Mouse (Mus musculus): ENCODE measurements around the gene Upk2.

The Upk2 gene

DNA sequence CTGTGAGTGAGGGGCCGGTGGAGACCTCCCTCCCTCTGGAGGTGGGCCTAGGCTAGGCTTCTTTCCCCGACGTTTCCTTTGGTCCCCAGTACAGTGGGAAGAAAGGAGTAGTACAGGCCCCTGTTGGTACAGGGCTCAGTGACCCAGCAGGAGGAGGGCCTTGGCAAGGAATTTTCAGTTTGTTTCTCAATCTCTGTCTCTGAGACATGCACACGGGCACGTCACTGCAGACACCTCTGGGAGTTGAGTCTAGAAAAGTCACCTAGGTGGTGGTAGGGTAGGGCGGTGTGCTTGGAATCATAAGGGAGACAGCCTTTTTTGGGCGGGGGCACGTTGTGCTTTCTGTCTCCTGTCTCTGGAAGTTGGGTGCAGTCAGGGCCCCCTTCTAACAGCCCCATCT is 33.6 kb upstream of the Upk2 start:
- DNase-seq (ENCODE audit: low spot score), result no peak

DNA sequence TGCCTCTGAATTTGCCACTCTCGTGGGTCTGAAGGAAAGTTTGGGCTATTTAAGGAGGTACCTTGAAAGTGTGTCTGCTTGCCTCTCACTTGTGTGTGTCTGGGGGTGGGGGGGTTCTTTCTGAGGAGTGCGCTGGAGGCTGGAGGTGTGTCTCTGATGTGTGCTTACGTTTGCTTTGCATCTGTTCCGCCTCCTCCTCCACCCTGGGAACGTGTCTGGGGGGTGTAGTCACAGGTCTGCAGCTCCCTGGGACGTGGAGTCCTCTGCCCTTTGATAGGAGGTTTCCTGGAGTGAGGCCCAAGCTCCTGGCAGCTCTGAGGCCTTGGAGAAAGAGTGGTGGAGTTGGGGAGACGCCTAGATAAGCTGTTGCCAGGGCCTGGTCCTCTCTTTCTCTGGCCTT is 32.7 kb upstream of the Upk2 start:
- DNase-seq (ENCODE audit: low spot score), result no peak

DNA sequence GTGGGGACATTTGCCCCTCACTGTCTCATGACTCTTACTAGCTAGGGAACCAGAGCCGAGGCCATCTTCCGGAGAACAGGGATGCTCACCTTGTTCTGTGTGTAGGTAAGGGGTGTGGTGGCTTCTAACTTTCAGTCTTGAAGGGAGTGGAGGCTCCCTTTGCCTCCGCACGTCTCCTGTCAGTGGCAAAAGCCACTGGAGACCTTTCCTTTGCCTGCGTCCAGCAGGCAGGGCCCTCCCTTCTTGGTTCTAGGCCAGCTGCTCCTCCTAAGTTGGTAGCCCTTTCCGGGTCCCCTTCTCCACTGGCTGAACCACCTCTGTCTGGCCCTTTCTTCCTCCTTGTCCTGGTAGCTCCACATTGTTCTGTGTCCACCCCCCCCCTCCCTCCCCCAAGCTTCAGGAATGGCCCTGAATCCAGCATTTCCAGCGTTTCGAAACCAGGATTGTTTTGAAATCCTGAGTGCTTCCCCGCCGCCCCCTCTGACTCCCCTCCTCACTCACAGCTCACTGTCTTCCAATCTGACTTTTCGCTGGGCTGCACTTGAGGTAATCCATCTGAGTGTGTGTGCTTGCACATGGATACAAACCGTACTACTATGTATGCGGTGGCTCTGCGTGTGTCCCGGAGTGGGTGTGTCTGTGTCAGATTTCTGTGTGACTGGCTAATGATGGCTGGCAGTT is 32.1 kb upstream of the Upk2 start:
- no peak for DNase-seq (ENCODE audit: low spot score)

DNA sequence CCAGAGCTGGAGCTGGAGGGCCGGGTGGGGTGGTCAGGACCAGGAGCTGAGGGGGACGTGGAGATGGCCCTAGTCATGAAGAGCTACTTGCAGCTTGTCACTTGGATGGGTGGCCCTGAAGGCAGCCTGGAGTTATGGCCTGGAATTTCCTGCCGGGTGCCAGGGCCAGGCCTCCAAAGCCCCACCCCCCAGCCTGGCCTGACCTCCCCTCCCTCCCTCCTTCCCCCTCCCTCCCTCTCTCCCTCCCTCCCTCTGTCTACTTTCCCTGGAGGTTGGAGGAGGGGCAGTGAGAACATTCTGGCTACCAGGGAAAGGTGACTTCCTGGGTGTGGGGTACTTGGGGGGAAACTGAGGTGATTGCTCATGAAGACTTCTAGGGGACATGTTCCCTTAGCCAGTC is 31.6 kb upstream of the Upk2 start:
- DNase-seq (ENCODE audit: low spot score), result no peak

DNA sequence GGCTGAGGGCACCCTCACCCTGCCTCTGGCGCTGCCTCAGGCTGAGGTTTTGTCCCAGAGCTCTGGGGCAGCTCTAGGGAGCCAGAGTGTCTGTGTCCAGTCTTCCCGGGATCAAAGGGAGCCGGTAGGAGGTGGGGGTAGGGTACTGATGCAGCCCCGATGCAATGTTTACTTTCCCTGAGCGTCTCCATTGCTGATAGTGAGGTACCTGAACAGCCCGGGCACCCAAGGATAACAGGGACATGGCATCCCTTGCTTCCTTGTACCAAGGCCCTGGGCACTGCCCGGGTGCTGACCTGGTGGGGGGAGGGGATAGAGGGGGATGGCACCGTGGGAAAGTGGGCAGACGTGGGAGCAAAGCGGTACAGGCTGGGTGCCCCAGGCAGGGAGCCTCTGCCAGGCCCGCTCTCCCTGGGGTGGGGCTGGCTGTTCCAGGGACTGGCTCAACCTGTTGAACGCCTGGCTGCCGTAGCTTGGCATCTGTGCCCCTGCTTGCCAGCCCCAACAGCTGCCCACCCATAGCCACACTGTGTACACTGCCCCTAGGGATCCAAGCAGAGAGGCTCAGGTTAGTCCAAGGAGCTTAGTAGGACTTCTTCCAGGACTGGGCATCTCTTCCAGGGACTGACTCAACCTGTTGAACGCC is 30.9 kb upstream of the Upk2 start:
- DNase-seq (ENCODE audit: low spot score), result no peak

DNA sequence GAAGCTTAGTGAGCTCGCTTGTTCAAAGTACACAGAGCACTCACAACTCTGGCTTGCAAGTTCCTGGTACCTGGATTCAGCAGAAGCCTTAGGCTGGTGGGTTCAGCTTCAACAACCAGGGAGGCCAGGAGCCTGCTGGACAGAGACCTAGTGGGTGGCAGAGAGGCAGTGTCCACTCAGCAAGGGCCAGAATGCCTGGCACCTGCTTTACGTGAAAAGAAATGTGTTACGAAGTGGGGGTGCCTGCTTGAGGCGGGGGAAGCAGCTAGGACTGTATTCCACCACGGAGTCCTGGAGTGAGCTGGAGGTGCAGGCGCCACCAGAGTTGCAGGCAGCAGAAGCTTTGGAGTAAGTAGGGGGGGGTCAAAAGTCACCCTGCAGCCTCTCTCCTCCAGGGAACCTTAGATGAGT is 30.3 kb upstream of the Upk2 start:
- no peak for DNase-seq (ENCODE audit: low spot score)

DNA sequence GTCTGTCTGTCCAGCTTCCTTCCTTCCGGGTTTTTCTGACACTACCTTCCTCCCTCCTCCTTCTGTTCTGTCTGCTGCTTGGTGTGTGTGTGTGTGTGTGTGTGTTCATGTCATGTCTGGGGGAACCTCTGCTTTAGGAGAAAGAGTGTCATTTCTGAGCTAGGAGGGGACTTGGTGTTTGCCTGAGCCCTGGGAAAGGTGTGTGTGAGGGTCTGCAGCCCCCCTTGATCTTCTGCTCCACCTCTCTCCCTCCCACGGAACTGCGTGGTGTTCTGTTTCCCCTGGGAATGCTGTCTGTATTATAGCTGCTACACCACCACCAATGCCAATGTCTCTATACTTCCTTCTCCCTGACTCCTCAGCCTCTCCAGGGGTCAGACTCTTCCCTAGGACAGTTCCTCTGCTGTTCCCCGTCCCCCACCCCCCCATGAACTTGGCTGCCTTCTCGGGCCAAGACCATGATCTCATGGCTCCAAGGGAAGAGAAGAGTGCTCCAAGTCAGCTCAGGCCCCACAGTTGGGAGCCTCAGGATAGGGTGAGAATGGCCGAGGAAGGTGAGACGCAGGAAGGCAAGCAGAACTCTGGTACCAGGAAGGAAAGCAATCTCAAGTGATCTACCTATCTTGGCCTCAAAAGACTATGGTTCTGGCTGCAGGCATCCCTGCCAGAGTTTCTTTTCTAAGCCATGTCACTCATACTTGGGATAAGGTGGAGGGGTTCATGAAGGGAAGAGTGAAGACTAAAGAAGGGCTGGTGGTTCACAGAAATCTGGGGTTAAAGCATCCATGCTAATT is 29.7 kb upstream of the Upk2 start:
- DNase-seq (ENCODE audit: low spot score), result no peak

DNA sequence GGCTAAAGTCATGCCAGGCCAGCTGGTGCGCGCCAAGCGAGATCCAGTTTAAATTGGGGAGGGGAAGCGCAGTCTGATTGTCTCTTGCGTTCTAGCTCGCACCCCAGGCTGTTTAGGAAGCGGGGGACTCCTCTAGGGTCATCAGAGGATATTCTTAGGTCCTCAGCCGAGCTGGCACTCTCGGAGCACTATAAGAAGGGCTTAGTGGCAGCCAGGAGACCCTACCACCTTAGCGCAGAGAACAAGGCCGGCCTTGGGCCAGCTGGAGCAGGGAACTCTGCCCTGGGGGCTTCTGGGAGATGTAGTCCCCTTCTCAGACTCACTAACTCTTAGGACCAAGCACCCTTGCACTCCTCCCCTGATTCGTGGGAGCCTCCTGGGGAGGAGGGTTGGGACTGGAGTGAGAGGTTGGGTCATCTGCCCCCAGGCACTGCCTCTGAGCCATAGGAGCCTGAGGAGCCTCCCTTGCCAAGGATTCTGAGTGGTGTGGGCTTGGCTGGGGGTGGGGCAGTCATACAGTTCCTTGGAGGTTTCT is 28.8 kb upstream of the Upk2 start:
- DNase-seq (ENCODE audit: low spot score), result no peak

DNA sequence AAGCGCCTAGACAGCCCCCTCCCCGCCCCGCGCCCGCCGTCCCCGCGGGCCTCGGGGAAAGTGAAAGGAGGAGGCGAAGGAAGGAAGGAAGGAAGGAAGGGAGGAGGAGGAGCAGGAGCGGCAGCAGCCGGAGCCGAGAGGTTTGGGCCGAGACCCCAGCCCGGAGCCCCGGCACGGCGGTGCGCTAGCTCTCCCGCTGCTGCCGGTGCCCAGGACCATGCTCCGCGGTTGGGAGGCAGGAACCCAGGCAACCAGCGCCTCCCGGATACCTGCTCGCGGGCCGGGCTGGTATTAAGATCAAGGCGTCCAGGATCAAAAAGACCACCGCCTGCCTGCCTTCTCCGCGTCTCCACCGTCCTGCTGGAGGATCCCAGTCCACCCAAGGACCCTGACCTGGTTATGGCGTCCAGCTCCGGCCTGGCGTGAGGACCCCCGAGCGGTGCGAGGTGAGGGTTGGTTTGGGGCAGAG is 28.3 kb upstream of the Upk2 start:
- DNase-seq (ENCODE audit: low spot score), result no peak

DNA sequence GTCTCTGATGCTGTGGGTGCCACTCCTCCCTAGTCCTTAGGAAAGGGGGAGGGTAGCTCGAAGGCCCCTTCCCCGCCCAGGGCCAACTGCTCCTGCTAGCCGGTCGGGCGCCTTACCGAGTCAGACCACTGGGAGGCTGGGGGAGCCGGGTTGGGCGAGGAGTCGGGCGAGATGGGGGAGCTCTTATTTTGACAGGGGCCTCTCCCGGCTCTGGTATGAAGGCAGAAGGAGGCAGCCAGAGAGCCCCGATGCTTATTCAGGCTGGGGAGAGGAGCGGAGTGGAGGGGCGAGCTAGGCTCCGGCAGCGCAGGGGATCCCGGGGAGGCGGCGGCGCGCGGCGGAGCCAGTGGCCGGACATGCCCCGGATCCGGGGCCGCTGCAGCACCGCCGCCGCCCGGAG is 27.8 kb upstream of the Upk2 start, which contains the start of gene Bcl9l:
TSS of gene Bcl9l (plus strand) at position 274 of the 400 bp plus-strand sequence.
- peak; percentile 90 for DNase-seq (ENCODE audit: low spot score)

DNA sequence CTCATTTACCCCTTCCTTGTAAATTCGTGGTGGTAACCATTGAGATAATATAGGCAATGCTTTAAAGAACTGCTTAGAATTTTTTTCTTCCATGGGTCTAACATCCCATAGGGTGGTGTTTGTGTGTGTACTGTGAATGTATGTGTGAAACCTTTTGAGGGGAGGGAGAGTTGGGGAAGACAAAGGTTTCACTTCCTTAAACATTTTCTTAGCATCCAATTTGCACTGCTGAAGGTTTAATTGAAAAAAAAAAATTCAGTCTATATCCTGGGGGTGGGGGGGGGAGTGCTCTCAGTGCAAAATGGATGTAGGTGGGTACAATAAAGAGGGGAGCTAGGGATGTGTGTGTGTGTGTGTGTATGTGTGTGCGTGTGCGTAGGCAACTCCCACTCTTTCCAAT is 27.3 kb upstream of the Upk2 start:
- DNase-seq (ENCODE audit: low spot score), result no peak

DNA sequence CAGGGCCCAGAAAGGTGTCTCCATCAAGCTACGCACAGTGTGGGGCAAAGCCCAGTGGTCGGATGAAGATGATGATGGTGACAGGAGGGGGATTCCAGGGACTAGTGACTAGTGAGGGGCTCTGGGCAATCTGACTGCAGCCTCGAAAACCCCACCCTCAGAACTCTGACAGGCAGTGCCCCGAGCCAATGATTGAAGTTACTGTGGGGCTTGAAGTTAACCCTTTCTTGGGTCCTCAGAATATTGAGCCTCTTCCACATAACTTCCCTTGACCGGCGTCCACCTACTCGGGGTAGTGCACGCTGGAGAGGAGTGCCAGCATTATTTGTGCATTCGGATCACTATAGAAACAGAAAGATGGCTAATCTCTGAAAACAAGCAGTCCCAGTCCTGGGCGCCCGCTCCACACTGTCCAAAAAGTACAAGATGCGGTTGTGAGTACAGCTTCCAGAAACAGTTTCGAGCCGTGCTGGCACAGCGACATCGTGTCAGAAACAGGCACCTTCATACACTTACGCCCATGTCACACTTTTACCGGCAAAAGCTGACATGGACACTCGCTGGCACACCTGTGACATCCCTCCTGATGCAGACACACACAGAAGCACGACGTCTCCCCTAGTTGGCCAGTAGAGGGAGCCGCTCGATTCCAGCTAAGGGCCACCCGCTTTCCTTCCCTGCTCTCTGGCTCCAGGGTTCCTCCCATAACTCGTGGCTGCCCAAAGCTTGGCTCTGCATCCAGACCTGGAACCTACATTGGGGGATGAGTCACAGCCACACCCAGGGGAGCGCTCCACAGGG is 25.1 kb upstream of the Upk2 start:
- DNase-seq (ENCODE audit: low spot score), result no peak

DNA sequence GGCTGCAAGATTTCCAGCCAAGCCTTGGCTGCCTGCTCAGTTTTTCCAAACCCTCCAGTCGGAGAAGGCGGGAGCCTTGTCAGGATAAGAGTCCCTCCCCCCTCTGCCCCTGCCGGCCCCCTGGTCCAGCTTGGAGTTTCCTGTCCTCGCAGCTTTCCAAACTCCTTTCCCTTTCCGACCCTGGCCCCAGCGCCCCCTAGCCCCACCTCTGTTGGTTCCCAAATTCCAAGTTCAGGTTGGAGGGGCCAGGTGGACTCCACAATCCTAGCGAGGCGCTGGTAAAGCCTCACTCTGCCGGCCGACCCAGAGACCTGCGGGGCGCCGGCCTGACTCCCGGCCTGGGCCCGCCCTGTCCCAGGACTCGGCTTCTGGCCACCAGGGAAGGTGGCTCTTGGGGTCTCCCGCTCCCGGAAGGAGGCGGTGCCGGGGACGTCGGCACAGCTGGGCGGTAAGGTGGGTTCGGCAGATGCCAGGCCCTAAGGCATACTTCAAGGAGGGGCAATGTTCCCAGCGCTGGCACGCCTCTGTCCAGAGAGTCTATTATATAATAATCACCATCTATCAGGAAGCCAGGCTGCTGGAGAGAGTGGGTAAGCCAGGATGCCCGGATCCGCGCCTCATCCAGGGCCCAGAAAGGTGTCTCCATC is 24.3 kb upstream of the Upk2 start:
- DNase-seq (ENCODE audit: low spot score), result no peak

DNA sequence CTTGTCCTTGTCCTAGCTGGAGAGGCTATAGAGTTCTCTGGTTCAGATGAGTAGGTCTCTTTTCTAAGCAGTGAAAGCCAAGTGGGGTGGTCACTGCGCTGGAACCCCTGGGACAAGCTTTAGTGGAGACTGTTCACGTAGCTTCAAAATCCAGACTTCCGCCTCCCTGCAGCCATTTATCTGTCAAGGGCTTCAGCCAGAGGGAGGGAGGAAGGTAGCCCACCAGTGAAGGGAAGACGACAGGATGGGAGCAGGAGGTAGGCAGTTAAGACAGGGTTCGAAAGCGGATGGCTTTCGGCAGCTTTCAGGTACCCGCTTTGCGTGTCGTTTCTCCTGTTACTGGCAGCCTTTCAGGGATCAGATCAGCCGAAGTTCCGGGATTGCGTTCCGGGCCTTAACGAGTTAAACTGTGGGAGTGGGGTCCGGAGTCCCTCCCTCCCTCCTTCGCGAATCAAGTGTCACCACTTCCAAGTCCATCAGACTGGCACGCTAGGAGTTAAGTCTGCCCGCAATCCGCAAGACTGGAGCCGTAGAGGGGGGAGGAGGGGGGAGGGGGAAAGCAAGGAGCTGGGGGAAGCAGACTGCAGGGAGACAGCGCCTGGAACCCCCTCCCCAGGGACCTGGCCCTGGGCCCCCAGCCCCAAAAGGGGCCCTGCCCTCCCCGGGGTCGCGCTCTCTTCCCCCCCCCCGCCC is 23.6 kb upstream of the Upk2 start:
- no peak for DNase-seq (ENCODE audit: low spot score)

DNA sequence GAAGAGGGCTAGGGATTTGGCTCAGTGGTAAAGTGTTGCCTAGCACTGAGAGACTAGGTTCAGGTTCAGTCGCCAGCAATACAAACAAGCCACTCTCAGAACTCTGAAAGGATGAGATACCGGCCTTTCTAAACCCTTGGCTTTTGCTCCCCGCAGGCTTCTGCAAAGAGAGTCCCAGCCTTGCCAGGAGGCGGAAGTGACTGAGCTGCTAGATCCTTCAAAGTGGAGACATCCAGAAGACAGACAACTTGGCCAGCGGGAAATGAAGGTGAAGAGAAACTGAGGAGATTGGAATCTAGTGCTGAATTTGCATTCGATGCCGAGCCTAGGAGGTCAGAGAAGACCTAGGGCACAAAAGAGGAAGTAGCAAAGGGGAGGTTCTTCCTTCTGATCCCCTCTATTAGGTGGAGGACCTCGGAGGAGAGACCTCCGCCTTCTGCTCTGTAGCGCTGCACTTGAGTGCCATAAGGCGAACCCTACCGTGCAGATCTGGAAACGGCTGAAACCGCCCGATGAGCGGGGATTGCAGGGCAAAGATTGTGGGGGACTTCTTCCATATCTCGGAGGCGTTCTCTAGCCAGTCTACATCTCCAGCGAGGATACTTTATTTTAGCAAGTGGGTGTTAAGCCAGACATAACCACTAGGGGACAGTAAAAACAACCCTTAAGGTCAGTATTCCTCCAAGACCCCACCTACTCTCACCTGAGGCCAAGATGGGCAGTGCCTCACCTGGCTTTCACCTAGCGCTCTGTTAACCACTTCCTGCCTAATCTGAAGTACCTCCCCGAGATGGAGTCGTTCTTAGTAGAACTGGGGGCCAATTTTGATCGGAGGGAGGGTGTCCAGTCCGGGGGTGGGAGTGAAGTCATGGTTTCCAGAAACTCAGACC is 22.8 kb upstream of the Upk2 start:
- no peak for DNase-seq (ENCODE audit: low spot score)

DNA sequence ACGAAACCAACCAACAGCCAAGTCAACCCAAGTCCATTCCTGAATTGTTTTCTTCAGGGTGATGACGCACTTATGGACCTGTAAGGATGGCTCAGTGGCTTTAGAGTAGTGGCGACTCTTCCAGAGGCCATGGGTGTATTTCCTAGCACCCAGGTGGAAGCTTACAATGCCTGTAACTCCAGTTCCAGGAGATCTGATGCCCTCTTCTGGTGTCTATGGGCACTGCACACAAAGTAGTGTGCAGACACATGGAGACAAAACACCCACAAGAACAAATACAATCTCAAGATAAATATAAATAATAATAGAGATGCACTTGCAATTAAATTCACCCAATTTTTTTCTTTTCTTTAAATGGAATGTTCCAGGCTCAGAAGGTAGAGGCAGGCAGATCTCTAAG is 21.2 kb upstream of the Upk2 start:
- no peak for DNase-seq (ENCODE audit: low spot score)

DNA sequence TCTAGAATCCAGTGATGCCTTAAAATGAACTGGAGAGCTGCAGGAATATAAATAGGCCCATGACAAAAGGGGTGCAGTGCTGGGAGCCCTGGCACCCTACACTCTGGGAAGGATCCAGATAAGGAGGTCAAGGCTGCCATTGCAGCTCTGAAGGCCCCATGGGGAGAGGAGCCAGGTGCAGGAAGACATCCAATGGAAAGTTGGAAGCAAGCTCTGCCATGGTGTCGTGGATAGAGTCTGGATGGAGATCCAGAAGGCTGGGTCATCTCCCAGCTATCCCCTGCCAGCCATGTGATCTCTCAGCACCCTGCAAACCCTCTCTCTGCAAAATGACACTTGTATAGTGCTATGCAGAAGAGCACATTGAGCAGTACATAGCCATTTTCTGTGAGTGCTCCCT is 19.6 kb upstream of the Upk2 start:
- no peak for DNase-seq (ENCODE audit: low spot score)

DNA sequence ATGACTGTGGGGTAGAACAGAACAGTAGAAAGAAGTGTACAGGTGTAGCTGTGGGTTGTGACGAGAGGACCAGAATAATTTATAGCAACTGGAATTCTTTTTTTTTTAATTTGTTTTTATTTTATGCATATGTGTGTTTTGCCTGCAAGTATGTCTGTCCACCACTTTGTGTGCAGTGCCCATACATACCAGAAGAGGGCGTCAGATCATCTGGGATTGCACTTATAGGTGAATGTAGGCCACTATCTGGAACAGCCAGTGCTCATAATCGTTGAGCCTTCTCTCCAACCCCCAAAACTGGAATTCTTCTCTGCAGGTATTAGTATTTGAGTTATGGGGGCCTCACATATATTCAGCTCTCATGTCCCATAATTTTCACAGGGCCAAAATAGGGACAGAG is 18.4 kb upstream of the Upk2 start:
- no peak for DNase-seq (ENCODE audit: low spot score)

DNA sequence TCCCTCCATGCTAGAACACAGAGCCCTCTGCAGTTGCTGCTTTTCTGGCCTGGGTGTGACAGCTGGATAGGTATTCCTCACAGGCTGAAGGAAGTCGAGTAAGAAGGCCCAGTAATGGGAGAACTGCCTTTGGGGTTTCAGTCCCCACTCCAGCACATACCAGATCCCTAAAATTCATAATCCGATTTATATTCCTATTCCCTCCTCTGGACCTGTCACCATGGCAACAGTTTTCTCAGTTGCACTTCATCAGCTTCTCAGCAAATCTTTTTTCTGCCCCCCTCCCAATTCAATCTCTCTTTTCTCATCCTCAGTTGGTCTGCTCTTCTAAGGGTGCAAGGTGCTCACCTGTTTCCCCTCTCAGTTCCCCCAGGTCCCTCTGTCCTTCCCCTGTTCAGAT is 14.0 kb upstream of the Upk2 start:
- no peak for DNase-seq (ENCODE audit: low spot score)

DNA sequence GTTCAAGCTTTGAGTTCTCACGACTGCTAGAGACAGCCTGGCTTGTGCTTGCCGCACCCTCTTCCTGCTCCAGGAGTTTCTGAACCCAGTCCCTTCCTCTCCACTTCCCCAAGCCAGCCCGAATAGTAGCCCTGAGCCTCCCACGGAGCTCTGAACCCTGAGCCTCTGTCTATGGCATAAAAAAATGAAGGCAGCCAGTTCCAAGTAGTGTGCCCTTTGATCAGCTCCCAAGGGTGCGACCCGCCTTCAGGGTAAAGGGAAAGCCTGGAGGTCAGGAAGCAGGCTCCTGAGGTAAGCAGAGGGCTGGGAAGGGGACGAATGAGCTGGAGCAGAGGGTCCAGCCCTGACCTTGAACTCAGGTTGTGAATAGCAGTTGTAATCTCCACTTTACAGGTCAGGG is 13.4 kb upstream of the Upk2 start:
- DNase-seq (ENCODE audit: low spot score), result no peak
